Mouse (Mus musculus) intestine, postnatal 0 days (tissue): ENCODE data around the gene Olfr695. TPM values are rescaled to one million over a fixed set of nuclear protein-coding genes. Genes with fewer than 3 reads are reported as not detected.
"Not testable (repeated sequence)": the region's sequence is repeated elsewhere in the genome, so short reads cannot be mapped to it uniquely, and the experiment has no call there.

Experiments used
- ATAC-seq: fragments of 200-750 bp; cut with Nextera tagmentation; 2 replicates; pipeline ENCODE4 v1.8.0; 2017; ENCODE audit warnings: mild to moderate bottlenecking, moderate TSS enrichment, moderate library complexity
- H3K27ac ChIP-seq: fragments of 300-500 bp; sonication (generic); 2 replicates; pipeline ENCODE4 v1.5.1; 2014; ENCODE audit warnings: mild to moderate bottlenecking, low read depth, low read length, moderate library complexity
- H3K27me3 ChIP-seq: fragments of 300-500 bp; sonication (generic); replicated peaks from 2 replicates; pipeline ENCODE4 v1.6.1; 2014; ENCODE audit warnings: low read length, mixed read lengths; ENCODE audit not compliant: control insufficient read depth, insufficient read depth
- H3K36me3 ChIP-seq: fragments of 300-500 bp; sonication (generic); 2 replicates; pipeline ENCODE4 v1.6.1; 2014; ENCODE audit warnings: mild to moderate bottlenecking, moderate library complexity; ENCODE audit not compliant: control insufficient read depth, insufficient read depth
- H3K4me1 ChIP-seq: fragments of 300-500 bp; sonication (generic); replicated peaks from 2 replicates; pipeline ENCODE4 v1.6.1; 2014; ENCODE audit warnings: antibody characterized with exemption, low read length, mixed read lengths; ENCODE audit not compliant: control insufficient read depth, insufficient read depth
- H3K4me2 ChIP-seq: fragments of 300-500 bp; sonication (generic); replicated peaks from 2 replicates; pipeline ENCODE4 v1.6.1; 2014; ENCODE audit warnings: low read depth, mild to moderate bottlenecking, moderate library complexity
- H3K4me3 ChIP-seq: fragments of 300-500 bp; sonication (generic); 2 replicates; pipeline ENCODE4 v1.5.1; 2014; ENCODE audit warnings: low read depth, low read length
- H3K9ac ChIP-seq: fragments of 300-500 bp; sonication (generic); 2 replicates; pipeline ENCODE4 v1.6.1; 2014; ENCODE audit warnings: mild to moderate bottlenecking, low read depth, low read length
- H3K9me3 ChIP-seq: fragments of 300-500 bp; sonication (generic); 2 replicates; pipeline ENCODE4 v1.6.1; 2016; ENCODE audit warnings: mixed run types; ENCODE audit not compliant: control insufficient read depth
- CTCF ChIP-seq: sonication (generic); IDR thresholded peaks from 2 replicates; pipeline ENCODE4 v1.5.1; 2016; ENCODE audit warnings: low read depth, mild to moderate bottlenecking, control low read depth, antibody characterized with exemption, moderate library complexity
- WGBS: fragments of 180-500 bp; shearing (Covaris S2); extraction: QIAGEN DNeasy Blood & Tissue Kit; methylation state at CpG from one replicate; pipeline ENCODE4 v1.1.7; 2014; 5-methylcytosine and 5-hydroxymethylcytosine counted together
- polyA plus RNA-seq: library from polyadenylated mRNA; unstranded; fragments of >200 nt; fragmentation: Nextera tagmentation; extraction: Ambion mirVana; gene quantifications from 2 replicates; pipeline ENCODE4 v1.2.1, GENCODE M21; 2015

Olfr695 gene
- polyA plus RNA-seq, 1 experiment from 2014 or later = not detected

DNA sequence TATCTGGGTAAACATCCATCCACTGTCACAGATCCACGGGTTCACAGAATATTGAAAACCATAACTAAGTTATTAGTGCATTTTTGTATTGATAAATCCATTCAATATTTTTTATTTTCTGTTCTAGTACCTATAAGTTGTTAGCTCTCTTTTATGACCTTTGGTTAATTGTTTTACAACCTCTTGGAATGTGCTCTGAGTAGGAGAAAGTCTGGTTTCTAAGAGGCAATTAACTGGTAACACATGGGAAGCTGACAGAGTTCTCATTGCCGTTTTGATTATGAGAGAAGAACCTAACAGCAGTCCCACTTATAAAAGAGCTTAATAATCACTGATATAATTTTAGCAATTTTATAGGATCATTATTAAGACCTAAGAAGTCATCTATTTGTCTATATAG lies 17.5 kb upstream of the Olfr695 start:
- Histone ChIP-seq H3K36me3 (no peaks in the 10 kb centered on the region), H3K27ac (no peak overlapping the region), H3K9ac (no peak overlapping the region), H3K4me2 (no peak overlapping the region), H3K4me1 (no peaks in the 10 kb centered on the region), H3K27me3 (peaks cover 10% of the 10 kb centered on the region; the same call in 1 of the 2 replicates), H3K9me3 (no peaks in the 10 kb centered on the region), H3K4me3 (no peak overlapping the region)
- WGBS = 12% methylated on average over 2 of the region's 2 CpGs
- TF ChIP-seq CTCF = no peak
- 0 out of 2 replicates have a peak, but pooled peaks have one; percentile 49 for ATAC-seq

DNA sequence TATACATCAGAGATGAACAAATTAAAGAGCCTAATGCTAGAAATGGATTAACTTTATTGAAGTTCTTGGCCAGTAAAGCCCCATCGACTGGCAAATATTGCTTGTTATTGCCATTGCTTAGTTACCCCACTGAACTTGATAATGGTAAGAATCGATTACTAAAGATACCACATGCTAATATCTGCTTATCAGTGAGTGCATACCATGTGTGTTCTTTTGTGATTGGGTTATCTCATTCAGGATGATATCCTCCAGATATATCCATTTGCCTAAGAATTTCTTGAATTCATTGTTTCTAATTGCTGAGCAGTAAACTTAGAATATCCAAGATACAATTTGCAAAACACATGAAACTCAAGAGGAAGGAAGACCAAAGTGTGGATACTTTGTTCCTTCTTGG lies 9.5 kb upstream of the Olfr695 start:
- not testable (repeated sequence) for H3K4me2 ChIP-seq, H3K27me3 ChIP-seq, H3K36me3 ChIP-seq, H3K4me1 ChIP-seq, ATAC-seq, H3K9me3 ChIP-seq, H3K9ac ChIP-seq, H3K27ac ChIP-seq, H3K4me3 ChIP-seq
- 80% methylated on average over 2 of the region's 2 CpGs for WGBS

GRCm38 (mm10) chr7:106711463-106711862 lies 4.7 kb downstream of the Olfr695 start:
- ATAC-seq = no peak

GRCm38 (mm10) chr7:106707705-106708104 lies 8.5 kb downstream of the Olfr695 start:
- not testable (repeated sequence) for H3K4me2 ChIP-seq, H3K36me3 ChIP-seq, H3K4me3 ChIP-seq, H3K27ac ChIP-seq, H3K27me3 ChIP-seq, H3K4me1 ChIP-seq, ATAC-seq, H3K9ac ChIP-seq, H3K9me3 ChIP-seq
- 91% methylated on average over 10 of the region's 10 CpGs for WGBS

More at GRCm38 (mm10) chr7:106711463-106711862, 4.7 kb downstream of the Olfr695 start:
- Histone ChIP-seq H3K9me3 (no peaks in the 10 kb centered on the region), H3K9ac (no peak overlapping the region), H3K4me1 (no peaks in the 10 kb centered on the region), H3K36me3 (no peaks in the 10 kb centered on the region), H3K4me2 (no peak overlapping the region), H3K27me3 (no peaks in the 10 kb centered on the region), H3K4me3 (no peak overlapping the region), H3K27ac (no peak overlapping the region)
- no peak for TF ChIP-seq CTCF
- 88% methylated on average over 6 of the region's 6 CpGs for WGBS

DNA sequence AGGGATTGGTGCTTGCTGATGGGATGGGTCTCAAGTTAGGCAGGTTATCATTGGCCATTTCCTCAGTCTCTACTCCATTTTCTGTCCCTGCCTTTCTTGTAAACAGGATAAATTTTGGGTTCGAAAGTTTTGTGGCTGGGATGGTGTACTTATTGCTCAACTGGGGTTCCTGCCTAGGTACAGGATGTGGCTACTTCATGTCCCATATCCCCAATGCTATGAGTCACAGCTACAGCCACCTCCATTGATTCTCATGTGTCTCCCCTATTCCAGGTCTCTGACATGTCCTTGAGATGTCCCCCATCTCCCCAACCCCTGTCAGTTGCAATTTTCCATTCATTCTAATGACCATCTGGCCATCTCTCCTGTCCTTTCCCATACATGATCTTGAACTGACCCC lies 19.3 kb downstream of the Olfr695 start:
- Histone ChIP-seq H3K9me3 (no peaks in the 10 kb centered on the region), H3K4me1 (no peaks in the 10 kb centered on the region), H3K27me3 (no peaks in the 10 kb centered on the region), H3K9ac (no peak overlapping the region), H3K36me3 (no peaks in the 10 kb centered on the region), H3K4me3 (no peak overlapping the region), H3K4me2 (no peak overlapping the region), H3K27ac (no peak overlapping the region)
- 86% methylated on average over 1 of the region's 1 CpGs for WGBS
- TF ChIP-seq CTCF = no peak
- ATAC-seq = no peak

GRCm38 (mm10) chr7:106692976-106693375 lies 23.2 kb downstream of the Olfr695 start:
- H3K4me1 ChIP-seq = no peaks in the 10 kb centered on the region
- H3K9me3 ChIP-seq = no peaks in the 10 kb centered on the region
- no peak for TF ChIP-seq CTCF
- no peak for ATAC-seq
- H3K9ac ChIP-seq = no peak overlapping the region
- 83% methylated on average over 3 of the region's 3 CpGs for WGBS
- H3K36me3 ChIP-seq = no peaks in the 10 kb centered on the region
- H3K4me3 ChIP-seq = no peak overlapping the region
- H3K27ac ChIP-seq = no peak overlapping the region
- H3K4me2 ChIP-seq = no peak overlapping the region
- H3K27me3 ChIP-seq = no peaks in the 10 kb centered on the region

DNA sequence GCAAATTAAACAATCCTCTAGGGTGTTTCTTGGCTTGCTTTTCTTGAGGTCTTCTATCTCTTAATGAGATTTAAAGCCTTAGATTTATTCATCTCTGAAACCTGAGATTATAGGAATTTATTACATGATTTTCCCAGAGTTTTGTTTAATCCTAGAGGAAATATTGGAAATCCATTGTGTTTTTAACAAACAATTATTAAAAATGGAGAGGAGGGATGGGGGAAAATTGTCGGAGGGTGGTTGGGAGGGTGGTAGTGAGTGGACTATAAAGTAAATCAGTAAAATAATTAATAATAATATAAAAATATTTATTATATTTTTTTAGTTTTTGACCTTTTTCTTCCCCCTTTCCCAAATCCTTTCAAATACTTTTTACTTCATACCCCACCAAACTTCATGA lies 24.5 kb downstream of the Olfr695 start, which contains the start of gene Olfr694:
Gene Olfr694 (minus strand): TSS at position 101 of the 400 bp plus-strand sequence.
- TF ChIP-seq CTCF = no peak
- Histone ChIP-seq H3K9ac (no peak within 1 kb of the TSS), H3K36me3 (no peaks in the 10 kb centered on the region), H3K4me2 (no peak within 1 kb of the TSS), H3K27me3 (no peaks in the 10 kb centered on the region), H3K27ac (no peak within 1 kb of the TSS), H3K4me1 (no peaks in the 10 kb centered on the region), H3K9me3 (no peaks in the 10 kb centered on the region), H3K4me3 (no peak within 1 kb of the TSS)
- WGBS = 91% methylated on average over 1 of the region's 1 CpGs
- no peak for ATAC-seq
